Mouse (Mus musculus) kidney, postnatal 0 days (tissue): ENCODE data around the gene Ccdc6. TPM values are rescaled to one million over a fixed set of nuclear protein-coding genes. Genes with fewer than 3 reads are reported as not detected.
A peak's percentile ranks its signal among the peaks of the same experiment; 100 is the strongest.

Experiments used
- ATAC-seq: fragments of 200-750 bp; cut with Nextera tagmentation; replicated peaks from 2 replicates; pipeline ENCODE4 v1.8.0; 2017; ENCODE audit warnings: low read depth, moderate number of reproducible peaks, moderate TSS enrichment, moderate library complexity; ENCODE audit not compliant: low FRiP score
- DNase-seq: peaks from one replicate; pipeline ENCODE4 v3.0.0-alpha.2; 2016; ENCODE audit warnings: low spot score
- H3K27ac ChIP-seq: fragments of 300-500 bp; sonication (generic); 2 replicates; pipeline ENCODE4 v1.5.1; 2014; ENCODE audit warnings: mild to moderate bottlenecking
- H3K27me3 ChIP-seq: fragments of 300-500 bp; sonication (generic); 2 replicates; pipeline ENCODE4 v1.6.1; 2014; ENCODE audit warnings: low read length, mixed read lengths; ENCODE audit not compliant: insufficient read depth
- H3K36me3 ChIP-seq: fragments of 300-500 bp; sonication (generic); 2 replicates; pipeline ENCODE4 v1.6.1; 2014; ENCODE audit warnings: low read length, mixed read lengths; ENCODE audit not compliant: insufficient read depth
- H3K4me1 ChIP-seq: fragments of 300-500 bp; sonication (generic); replicated peaks from 2 replicates; pipeline ENCODE4 v1.6.1; 2014; ENCODE audit warnings: antibody characterized with exemption, low read length, mixed read lengths; ENCODE audit not compliant: insufficient read depth
- H3K4me2 ChIP-seq: fragments of 300-500 bp; sonication (generic); 2 replicates; pipeline ENCODE4 v1.6.1; 2014; ENCODE audit warnings: mild to moderate bottlenecking, low read length, moderate library complexity, mixed read lengths
- H3K4me3 ChIP-seq: fragments of 300-500 bp; sonication (generic); replicated peaks from 2 replicates; pipeline ENCODE4 v1.5.1; 2014; ENCODE audit warnings: low read depth, low read length
- H3K9ac ChIP-seq: fragments of 300-500 bp; sonication (generic); 2 replicates; pipeline ENCODE4 v1.6.1; 2014; ENCODE audit warnings: low read depth, low read length
- H3K9me3 ChIP-seq: fragments of 300-500 bp; sonication (generic); replicated peaks from 2 replicates; pipeline ENCODE4 v1.6.1; 2016; ENCODE audit warnings: low read length, inconsistent platforms, mixed read lengths
- CTCF ChIP-seq: IDR thresholded peaks from 2 replicates; pipeline ENCODE4 v1.5.1; 2016; ENCODE audit warnings: antibody characterized with exemption, low read depth, mild to moderate bottlenecking, moderate library complexity
- WGBS: fragments of 180-500 bp; shearing (Covaris S2); extraction: QIAGEN DNeasy Blood & Tissue Kit; methylation state at CpG from one replicate; pipeline ENCODE4 v1.1.7; 2014; 5-methylcytosine and 5-hydroxymethylcytosine counted together
- polyA plus RNA-seq: library from polyadenylated mRNA; unstranded; fragments of >200 nt; fragmentation: Nextera tagmentation; extraction: Ambion mirVana; gene quantifications from 2 replicates; pipeline ENCODE4 v1.2.1, GENCODE M21; 2015

Gene Ccdc6
- 16.6 and 18.5 TPM in 2 replicates for polyA plus RNA-seq

- peak within 1 kb of the TSS; percentile 95 for H3K9ac ChIP-seq
- peaks cover 9% of the 10 kb centered on the region for H3K4me1 ChIP-seq
- H3K36me3 ChIP-seq, result no peaks in the 10 kb centered on the region
- peak within 1 kb of the TSS; percentile 90 for H3K27ac ChIP-seq
- peak; percentile 93 for DNase-seq
- WGBS, result under 1% methylated on average over 47 of the region's 77 CpGs
- ATAC-seq, result peak; percentile 83
- peak within 1 kb of the TSS; percentile 94 for H3K4me3 ChIP-seq
- H3K9me3 ChIP-seq, result no peaks in the 10 kb centered on the region
- TF ChIP-seq CTCF, result peak; percentile 59
- H3K27me3 ChIP-seq, result no peaks in the 10 kb centered on the region
- H3K4me2 ChIP-seq, result peak within 1 kb of the TSS; percentile 67
Measured at GRCm38 (mm10) chr10:70096366-70097188, at the start of gene Ccdc6. Gene Ccdc6 (plus strand): TSS chr10:70097121.

GRCm38 (mm10) chr10:70049771-70050170 lies 47.1 kb upstream of the Ccdc6 start:
- Histone ChIP-seq H3K27me3 (no peaks in the 10 kb centered on the region), H3K27ac (no peak overlapping the region), H3K9me3 (no peaks in the 10 kb centered on the region; the same call in 1 of the 2 replicates), H3K4me2 (no peak overlapping the region), H3K9ac (no peak overlapping the region), H3K36me3 (no peaks in the 10 kb centered on the region), H3K4me3 (no peak overlapping the region), H3K4me1 (no peaks in the 10 kb centered on the region)
- ATAC-seq, result no peak
- no peak for TF ChIP-seq CTCF
- 73% methylated on average over 7 of the region's 7 CpGs for WGBS
- DNase-seq, result no peak

GRCm38 (mm10) chr10:70055291-70055690 lies 41.6 kb upstream of the Ccdc6 start:
- no peak overlapping the region for H3K4me3 ChIP-seq
- H3K4me2 ChIP-seq, result no peak overlapping the region
- TF ChIP-seq CTCF, result no peak
- no peak for ATAC-seq
- no peaks in the 10 kb centered on the region; the same call in 1 of the 2 replicates for H3K9me3 ChIP-seq
- no peak overlapping the region for H3K27ac ChIP-seq
- H3K4me1 ChIP-seq, result no peaks in the 10 kb centered on the region
- DNase-seq, result no peak
- no peak overlapping the region for H3K9ac ChIP-seq
- no peaks in the 10 kb centered on the region for H3K36me3 ChIP-seq
- H3K27me3 ChIP-seq, result no peaks in the 10 kb centered on the region
- WGBS, result 88% methylated on average over 2 of the region's 2 CpGs

- Histone ChIP-seq H3K4me2 (no peak overlapping the region), H3K27ac (no peak overlapping the region), H3K4me1 (no peaks in the 10 kb centered on the region), H3K4me3 (no peak overlapping the region), H3K36me3 (no peaks in the 10 kb centered on the region), H3K9ac (no peak overlapping the region), H3K9me3 (no peaks in the 10 kb centered on the region; the same call in 1 of the 2 replicates), H3K27me3 (no peaks in the 10 kb centered on the region)
- DNase-seq (peak; percentile 54), ATAC-seq (no peak)
- WGBS, result 50% methylated on average over 3 of the region's 3 CpGs
- no peak for TF ChIP-seq CTCF
Measured at GRCm38 (mm10) chr10:70057064-70057463, 39.9 kb upstream of the Ccdc6 start.

- Histone ChIP-seq H3K36me3 (no peaks in the 10 kb centered on the region), H3K9me3 (no peaks in the 10 kb centered on the region), H3K4me3 (no peak overlapping the region), H3K27ac (no peak overlapping the region), H3K4me2 (peak overlapping the region; percentile 45), H3K27me3 (no peaks in the 10 kb centered on the region), H3K4me1 (no peaks in the 10 kb centered on the region), H3K9ac (no peak overlapping the region)
- ATAC-seq, result peak; percentile 74; the same call in 1 of the 2 replicates
- no peak for TF ChIP-seq CTCF
- DNase-seq, result peak; percentile 40
- 51% methylated on average over 19 of the region's 19 CpGs for WGBS
Measured at GRCm38 (mm10) chr10:70060021-70060688, 36.8 kb upstream of the Ccdc6 start.

- ATAC-seq, result peak; percentile 33; the same call in 1 of the 2 replicates
- TF ChIP-seq CTCF, result no peak
- Histone ChIP-seq H3K9me3 (no peaks in the 10 kb centered on the region), H3K4me3 (no peak overlapping the region), H3K36me3 (no peaks in the 10 kb centered on the region), H3K27ac (no peak overlapping the region), H3K9ac (no peak overlapping the region), H3K4me1 (no peaks in the 10 kb centered on the region), H3K27me3 (no peaks in the 10 kb centered on the region), H3K4me2 (peak overlapping the region; percentile 35; the same call in 1 of the 2 replicates)
- whole genome bisulfite sequencing, result 36% methylated on average over 10 of the region's 10 CpGs
- DNase-seq, result no peak
Measured at GRCm38 (mm10) chr10:70060689-70061081, 36.2 kb upstream of the Ccdc6 start.
